In genomic region chr2:179762521-179763305, GRCm38 (mm10) we compare ENCODE assay signal across 13 mouse cellular contexts.
DNase-seq lines count a peak whose midpoint lies in the region; ATAC-seq lines count a peak whose summit lies in the region.
"Had no signal": no experiment of that assay in that cellular context is flagged by ENCODE, and none has a peak within 500 bp of the region (broad histone marks: within the 10 kb centered on the region; RNA-seq: fewer than 3 reads in every experiment).

No protein-coding gene starts in this region.

- H3K4me3 ChIP-seq in limb, embryonic 13.5 days, result no peak overlapping the region
- no peak overlapping the region for H3K4me3 ChIP-seq in limb, embryonic 10.5 days
- H3K4me3 ChIP-seq: embryonic facial prominence, embryonic 15.5 days; midbrain, embryonic 12.5 days had no signal

- ATAC-seq in limb, embryonic 13.5 days (ENCODE audit: low FRiP score, low read depth), result 0 out of 2 replicates have a peak, but pooled peaks have one; percentile 26

- H3K9ac ChIP-seq in limb, embryonic 13.5 days, result 0 out of 2 replicates have a peak overlapping the region, but pooled peaks have one; percentile 9
- H3K9ac ChIP-seq: embryonic facial prominence, embryonic 15.5 days; liver, embryonic 14.5 days; midbrain, embryonic 12.5 days had no signal

- DNase-seq in limb, embryonic 10.5 days (ENCODE audit: low spot score), result no peak
- peak; percentile 95 for DNase-seq in cerebellum, adult 9-10 months
- peak; percentile 39 to 42 for DNase-seq in frontal cortex, postnatal 36 days (ENCODE audit: low spot score in 2 of 2)
- peak; percentile 43 to 57 for DNase-seq in right cerebral cortex, adult 2 months (ENCODE audit: low spot score in 2 of 2)
- no peak for DNase-seq in heart, postnatal 10 days
- DNase-seq in adrenal gland, postnatal 36 days, result no peak
- DNase-seq in adrenal gland, postnatal 14 days, result no peak
- DNase-seq: adrenal gland, postnatal 25 days; kidney, adult 18-20 months had no signal

- no peaks in the 10 kb centered on the region for H3K36me3 ChIP-seq in limb, embryonic 13.5 days
- H3K36me3 ChIP-seq in limb, embryonic 10.5 days, result no peaks in the 10 kb centered on the region
- H3K36me3 ChIP-seq: embryonic facial prominence, embryonic 15.5 days; midbrain, embryonic 12.5 days had no signal

- H3K4me1 ChIP-seq in limb, embryonic 13.5 days, result peaks cover 30% of the 10 kb centered on the region
- H3K4me1 ChIP-seq in limb, embryonic 10.5 days, result peaks cover 26% of the 10 kb centered on the region

- intact Hi-C loops in heart, postnatal 10 days (cut with DNase I), result no loop called here

- no peaks in the 10 kb centered on the region for H3K9me3 ChIP-seq in limb, embryonic 13.5 days
- no peaks in the 10 kb centered on the region for H3K9me3 ChIP-seq in limb, embryonic 10.5 days (replicated peaks)
- H3K9me3 ChIP-seq: embryonic facial prominence, embryonic 15.5 days; midbrain, embryonic 12.5 days had no signal

- H3K4me2 ChIP-seq in limb, embryonic 13.5 days (replicated peaks), result no peak overlapping the region
- H3K4me2 ChIP-seq: embryonic facial prominence, embryonic 15.5 days; midbrain, embryonic 12.5 days had no signal

- H3K27me3 ChIP-seq in limb, embryonic 13.5 days, result peaks cover 33% of the 10 kb centered on the region
- H3K27me3 ChIP-seq in limb, embryonic 10.5 days (ENCODE audit: low read depth, poor library complexity, severe bottlenecking), result peaks cover 35% of the 10 kb centered on the region

- H3K27ac ChIP-seq in limb, embryonic 13.5 days, result no peak overlapping the region
- H3K27ac ChIP-seq in limb, embryonic 10.5 days, result no peak overlapping the region
- H3K27ac ChIP-seq: embryonic facial prominence, embryonic 15.5 days; liver, embryonic 14.5 days; midbrain, embryonic 12.5 days had no signal

- 61% methylated on average over 13 of the region's 13 CpGs for WGBS in limb, embryonic 13.5 days
- WGBS in limb, embryonic 10.5 days, result 80% methylated on average over 13 of the region's 13 CpGs

Comparison
In these comparisons a context has a peak if more than half of its experiments do, and no peak if none do; other contexts are left out.
1. DNase-seq: peak in cerebellum, adult 9-10 months (single experiment), frontal cortex, postnatal 36 days (2 of 2) and right cerebral cortex, adult 2 months (2 of 2); none in limb, embryonic 10.5 days (single experiment), heart, postnatal 10 days (0 of 2), adrenal gland, postnatal 36 days (0 of 2) and adrenal gland, postnatal 14 days (single experiment).